In the genomic region with DNA sequence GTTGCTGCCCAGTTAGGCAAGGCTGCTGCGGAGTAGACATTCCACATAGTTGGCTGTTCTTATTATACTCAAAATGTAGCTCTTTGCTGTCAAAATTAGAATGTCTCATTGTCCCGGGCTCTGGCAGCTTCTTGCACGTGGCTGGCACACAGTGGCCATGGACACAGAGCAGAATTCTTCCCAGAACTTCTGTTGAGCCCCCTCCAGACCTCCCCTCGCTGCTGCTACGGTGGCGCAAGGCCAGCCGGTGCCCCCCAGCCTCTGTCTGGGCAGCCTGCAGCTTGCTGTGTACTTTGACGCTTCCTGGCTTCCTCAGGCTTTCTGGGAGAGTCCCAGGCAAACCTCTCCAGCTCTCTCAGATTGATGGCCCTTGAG, we compare ENCODE assay signal across 10 mouse cellular contexts.
DNase-seq lines count a peak whose midpoint lies in the region; ATAC-seq and TF ChIP-seq lines count a peak whose summit lies in the region.
"Had no signal": no experiment of that assay in that cellular context is flagged by ENCODE, and none has a peak within 500 bp of the region (broad histone marks: within the 10 kb centered on the region; RNA-seq: fewer than 3 reads in every experiment).

No protein-coding gene starts in this region.

- H3K4me2 ChIP-seq in kidney, postnatal 0 days (ENCODE audit: low read length): no peak overlapping the region
- H3K4me2 ChIP-seq in hindbrain, postnatal 0 days (ENCODE audit: low read depth, low read length): no peak overlapping the region
- H3K4me2 ChIP-seq in kidney, embryonic 16.5 days (replicated peaks; ENCODE audit: low read depth, low read length): no peak overlapping the region
- H3K4me2 ChIP-seq: stomach, embryonic 15.5 days had no signal

- H3K36me3 ChIP-seq in kidney, postnatal 0 days (ENCODE audit: insufficient read depth, low read length): no peaks in the 10 kb centered on the region
- no peaks in the 10 kb centered on the region for H3K36me3 ChIP-seq in hindbrain, postnatal 0 days (ENCODE audit: insufficient read depth, low read length)
- H3K36me3 ChIP-seq in kidney, embryonic 16.5 days (ENCODE audit: insufficient read depth, low read length): no peaks in the 10 kb centered on the region
- H3K36me3 ChIP-seq: stomach, embryonic 15.5 days had no signal

- no peak for DNase-seq in kidney, postnatal 0 days (ENCODE audit: low spot score)
- no peak for DNase-seq in kidney, adult 11 months
- peak; percentile 14 for DNase-seq in right cerebral cortex, postnatal 25 days
- no peak for DNase-seq in right cerebral cortex, adult 2 months (ENCODE audit: low spot score in 2 of 2)
- DNase-seq in hindbrain, postnatal 0 days (ENCODE audit: low spot score): peak; percentile 75
- DNase-seq in testis, postnatal 14 days (ENCODE audit: low spot score): peak; percentile 41
- DNase-seq: adrenal gland, postnatal 36 days; heart, adult 2 months had no signal

- no peaks in the 10 kb centered on the region for H3K27me3 ChIP-seq in kidney, postnatal 0 days (ENCODE audit: insufficient read depth, low read length)
- H3K27me3 ChIP-seq in hindbrain, postnatal 0 days (ENCODE audit: insufficient read depth, low read length): no peaks in the 10 kb centered on the region
- H3K27me3 ChIP-seq in kidney, embryonic 16.5 days (ENCODE audit: insufficient read depth, low read length): no peaks in the 10 kb centered on the region
- H3K27me3 ChIP-seq: stomach, embryonic 15.5 days had no signal

- H3K4me1 ChIP-seq in kidney, postnatal 0 days (replicated peaks; ENCODE audit: insufficient read depth, low read length): 0 out of 2 replicates have a peak, but pooled peaks cover 3% of the 10 kb centered on the region
- H3K4me1 ChIP-seq in hindbrain, postnatal 0 days (ENCODE audit: insufficient read depth, low read length): peaks cover 14% of the 10 kb centered on the region
- 0 out of 2 replicates have a peak, but pooled peaks cover 3% of the 10 kb centered on the region for H3K4me1 ChIP-seq in kidney, embryonic 16.5 days (ENCODE audit: insufficient read depth, low read length)
- H3K4me1 ChIP-seq: stomach, embryonic 15.5 days had no signal

- no peaks in the 10 kb centered on the region for H3K9me3 ChIP-seq in kidney, postnatal 0 days (replicated peaks; ENCODE audit: low read length)
- H3K9me3 ChIP-seq in hindbrain, postnatal 0 days (ENCODE audit: low read length): no peaks in the 10 kb centered on the region
- H3K9me3 ChIP-seq in kidney, embryonic 16.5 days (ENCODE audit: low read length): no peaks in the 10 kb centered on the region
- H3K9me3 ChIP-seq: stomach, embryonic 15.5 days had no signal

- H3K27ac ChIP-seq in kidney, postnatal 0 days: no peak overlapping the region
- no peak overlapping the region for H3K27ac ChIP-seq in hindbrain, postnatal 0 days
- H3K27ac ChIP-seq in kidney, embryonic 16.5 days (ENCODE audit: low read length): no peak overlapping the region
- H3K27ac ChIP-seq: heart, adult 2 months; stomach, embryonic 15.5 days had no signal

- TF ChIP-seq CTCF in kidney, postnatal 0 days (IDR thresholded peaks at IDR 0.05; ENCODE audit: low read depth): no peak
- no peak for TF ChIP-seq CTCF in hindbrain, postnatal 0 days (IDR thresholded peaks at IDR 0.05; ENCODE audit: low read depth)

- no peak for ATAC-seq in kidney, postnatal 0 days (replicated peaks; ENCODE audit: low FRiP score, low read depth)
- ATAC-seq in hindbrain, postnatal 0 days: peak; percentile 86
- no peak for ATAC-seq in kidney, embryonic 16.5 days (ENCODE audit: low FRiP score, low TSS enrichment)

- H3K9ac ChIP-seq in kidney, postnatal 0 days (ENCODE audit: low read depth, low read length): 0 out of 2 replicates have a peak overlapping the region, but pooled peaks have one; percentile 29
- H3K9ac ChIP-seq in hindbrain, postnatal 0 days (replicated peaks; ENCODE audit: low read length): no peak overlapping the region
- H3K9ac ChIP-seq in kidney, embryonic 16.5 days (replicated peaks; ENCODE audit: low read length): no peak overlapping the region
- H3K9ac ChIP-seq: stomach, embryonic 15.5 days had no signal

- 64% methylated on average over 8 of the region's 8 CpGs for WGBS in kidney, postnatal 0 days
- WGBS in hindbrain, postnatal 0 days: 36% methylated on average over 8 of the region's 8 CpGs
- 70% methylated on average over 8 of the region's 8 CpGs for WGBS in kidney, embryonic 16.5 days

- no peak overlapping the region for H3K4me3 ChIP-seq in kidney, postnatal 0 days (replicated peaks; ENCODE audit: low read depth, low read length)
- H3K4me3 ChIP-seq in hindbrain, postnatal 0 days (ENCODE audit: low read length): no peak overlapping the region
- H3K4me3 ChIP-seq in kidney, embryonic 16.5 days (ENCODE audit: low read length): no peak overlapping the region
- H3K4me3 ChIP-seq: heart, adult 2 months; stomach, embryonic 15.5 days had no signal

Comparison
In these comparisons a context has a peak if more than half of its experiments do, and no peak if none do; other contexts are left out.
1. DNase-seq: peak in right cerebral cortex, postnatal 25 days (single experiment), hindbrain, postnatal 0 days (single experiment) and testis, postnatal 14 days (single experiment); none in kidney, postnatal 0 days (single experiment), kidney, adult 11 months (single experiment) and right cerebral cortex, adult 2 months (0 of 2).